Mouse (Mus musculus): ENCODE data around the gene Sult1e1.

DNA sequence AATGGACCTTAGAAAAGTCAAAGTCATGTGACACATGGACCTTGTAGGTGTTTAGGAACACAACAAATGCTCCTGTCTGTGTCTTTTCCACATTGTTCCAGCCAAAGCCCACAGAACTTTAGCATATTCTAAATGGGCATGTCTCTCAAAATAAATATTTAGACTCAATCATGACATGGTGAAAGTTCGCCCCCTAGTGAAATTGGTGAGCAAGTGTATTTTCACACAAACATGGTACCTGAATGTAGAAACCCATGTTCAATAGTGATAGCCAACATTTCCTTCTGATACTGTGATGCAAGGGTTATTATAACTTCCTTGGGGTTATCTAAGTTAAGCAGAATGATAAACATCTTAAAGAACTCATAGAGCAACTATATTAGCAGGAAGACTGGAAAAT lies 40.5 kb downstream of the Sult1e1 start:
- TF ChIP-seq TAL1 (IDR thresholded peaks at IDR 0.05; ENCODE audit: low read length) (no peak), GATA1 (IDR thresholded peaks at IDR 0.05; ENCODE audit: low read length) (no peak)
